Mouse (Mus musculus) E14TG2a.4 (cell line): ENCODE data around the gene Ascc1.

Source experiments
- CTCF ChIP-seq: conservative IDR thresholded peaks from 2 replicates; pipeline ENCODE4 v1.5.1; 2014; ENCODE audit warnings: low read length
- NANOG ChIP-seq: IDR thresholded peaks from 2 replicates; pipeline ENCODE4 v1.6.1; 2014; ENCODE audit warnings: borderline replicate concordance, low read length, mixed read lengths
- POU5F1 ChIP-seq: IDR thresholded peaks from 2 replicates; pipeline ENCODE4 v1.6.1; 2014; ENCODE audit warnings: low read length, borderline replicate concordance

DNA sequence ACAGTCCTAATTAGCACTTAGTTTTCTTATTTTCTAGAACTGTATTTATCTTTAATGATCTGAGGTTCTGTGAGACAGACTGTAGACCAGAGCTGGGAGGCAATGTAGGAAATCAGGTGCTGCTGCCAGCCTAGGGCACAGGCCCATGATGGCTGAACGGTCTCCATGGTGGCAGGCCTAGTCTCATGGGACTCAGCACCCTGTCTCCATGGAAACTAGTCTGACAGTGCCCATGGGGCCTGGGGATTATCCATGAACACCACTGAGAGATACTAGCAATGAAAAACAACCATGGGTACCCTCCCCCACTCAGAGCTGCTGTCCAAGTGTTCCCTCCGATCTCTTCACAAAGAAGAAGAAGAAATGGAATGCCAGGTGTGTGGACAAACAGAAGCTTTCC lies 29.4 kb downstream of the Ascc1 start:
- no peak for TF ChIP-seq CTCF
- no peak for TF ChIP-seq POU5F1
- no peak for TF ChIP-seq NANOG
